Mouse (Mus musculus) thymus, postnatal 4 days (tissue): Measurements from ENCODE around the gene Yeats4.

Experiments
- DNase-seq: peaks from one replicate; pipeline ENCODE4 v3.0.0; 2021

Yeats4 gene

GRCm38 (mm10) chr10:117199701-117200100, 24.6 kb downstream of the Yeats4 start:
- no peak for DNase-seq

- DNase-seq = no peak
Observed at GRCm38 (mm10) chr10:117196696-117197095, 27.6 kb downstream of the Yeats4 start.

DNA sequence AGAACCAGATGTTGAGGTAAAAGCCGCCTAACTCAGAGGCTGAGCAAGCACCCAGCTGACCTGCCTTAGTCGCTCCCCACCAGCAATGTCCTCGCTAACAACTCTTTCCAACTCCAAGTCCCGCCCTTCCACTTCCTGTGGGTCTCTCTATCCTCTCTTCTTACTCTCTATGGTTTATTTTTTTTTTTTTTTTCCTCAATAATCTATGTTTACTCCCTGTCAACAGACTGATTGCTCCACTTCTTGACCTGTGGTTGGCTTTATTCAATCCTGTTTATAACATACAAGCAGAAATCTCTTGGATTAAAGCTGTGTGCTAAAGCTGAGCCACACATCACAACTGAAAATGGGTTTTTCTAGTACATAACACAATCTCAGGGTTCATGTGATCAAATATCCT, 28.6 kb downstream of the Yeats4 start:
- no peak for DNase-seq

GRCm38 (mm10) chr10:117195005-117195404, 29.3 kb downstream of the Yeats4 start:
- DNase-seq = no peak

DNA sequence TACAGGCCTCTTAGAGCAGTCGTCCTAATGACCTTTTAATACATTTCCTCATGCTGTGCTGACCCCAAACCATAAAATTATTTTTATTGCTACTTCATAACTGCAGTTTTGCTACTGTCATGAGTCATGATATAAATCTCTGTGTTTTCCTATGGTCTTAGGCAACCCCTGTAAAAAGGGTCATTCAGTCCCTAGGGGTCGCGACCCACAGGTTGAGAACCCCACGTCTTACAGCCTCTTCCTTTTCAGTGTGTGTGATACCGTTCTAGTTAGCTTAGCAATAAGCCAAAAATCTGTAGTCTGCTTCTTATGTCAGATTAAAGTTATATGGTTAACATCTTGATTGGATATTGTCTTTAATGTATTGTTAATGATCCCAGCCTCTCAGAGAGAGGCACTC, 30.9 kb downstream of the Yeats4 start:
- no peak for DNase-seq

DNA sequence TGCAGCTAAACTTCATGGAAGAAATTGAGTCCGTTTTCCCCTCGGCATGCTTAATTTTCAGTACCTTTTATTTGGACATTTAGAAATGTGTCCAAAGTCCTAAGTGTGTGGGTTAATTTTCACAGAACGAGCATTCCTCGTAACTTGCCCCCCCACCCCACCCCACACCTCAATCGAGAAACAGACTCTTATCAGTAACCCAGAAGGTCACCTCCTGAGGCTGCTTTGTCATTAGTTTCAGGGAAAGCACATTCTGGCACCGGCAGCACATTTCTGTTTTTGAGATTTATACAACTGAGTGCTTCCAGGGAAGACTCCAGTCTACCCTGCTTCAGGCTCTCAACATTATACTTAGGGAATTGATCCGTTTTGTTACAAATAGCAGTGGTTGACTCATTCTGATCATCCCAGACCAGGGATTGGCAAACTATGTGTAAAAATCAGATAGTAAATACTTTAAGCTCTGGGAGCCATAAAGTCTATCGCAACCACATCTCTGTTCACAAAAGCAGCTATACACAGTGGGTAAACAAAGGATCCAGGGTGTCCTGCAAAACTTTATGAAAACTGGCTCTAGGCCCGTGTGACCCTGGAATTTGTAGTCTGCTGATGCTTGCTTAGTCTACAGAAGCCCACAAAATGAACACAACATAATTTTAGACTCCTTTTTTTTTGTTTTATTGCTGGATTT, 38.8 kb downstream of the Yeats4 start:
- no peak for DNase-seq

DNA sequence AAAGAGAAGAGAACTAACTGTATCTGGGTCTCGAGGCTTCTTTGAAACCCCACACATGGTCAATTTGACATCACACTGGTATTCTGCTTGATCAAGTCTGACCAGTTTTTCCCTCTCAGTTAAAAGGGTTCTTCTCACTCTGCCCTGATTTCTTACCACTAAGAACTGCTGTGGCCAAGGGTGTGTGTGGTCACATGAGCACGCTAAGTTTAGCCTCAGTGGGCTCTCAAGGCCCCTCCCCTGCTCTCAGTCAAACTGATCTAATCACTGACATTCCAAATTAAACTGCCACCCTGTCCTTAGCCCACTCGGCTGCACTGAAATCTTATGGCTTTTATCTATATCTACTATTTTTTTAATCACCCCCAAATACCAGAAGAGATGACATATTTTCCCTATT, 43.2 kb downstream of the Yeats4 start:
- no peak for DNase-seq

DNA sequence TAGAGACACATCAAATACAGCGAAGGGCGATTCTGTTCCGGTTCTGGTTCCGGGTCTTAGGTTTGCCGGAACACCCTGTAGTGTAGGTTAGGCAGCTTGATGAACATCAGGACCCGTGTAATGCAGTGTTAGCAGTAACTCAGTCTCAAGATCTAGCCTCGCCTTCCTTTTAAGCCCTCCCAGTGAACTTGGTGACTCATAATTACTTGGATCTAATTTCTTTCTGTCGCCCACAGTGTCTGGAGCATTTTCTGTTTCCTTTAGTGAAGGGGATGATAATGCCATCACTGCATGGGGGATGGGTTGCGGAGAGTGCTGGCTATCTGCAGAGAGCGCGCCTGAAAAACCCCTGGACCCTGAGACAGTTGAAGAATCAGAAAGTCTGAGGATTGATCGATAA, 49.7 kb downstream of the Yeats4 start:
- DNase-seq = no peak

DNA sequence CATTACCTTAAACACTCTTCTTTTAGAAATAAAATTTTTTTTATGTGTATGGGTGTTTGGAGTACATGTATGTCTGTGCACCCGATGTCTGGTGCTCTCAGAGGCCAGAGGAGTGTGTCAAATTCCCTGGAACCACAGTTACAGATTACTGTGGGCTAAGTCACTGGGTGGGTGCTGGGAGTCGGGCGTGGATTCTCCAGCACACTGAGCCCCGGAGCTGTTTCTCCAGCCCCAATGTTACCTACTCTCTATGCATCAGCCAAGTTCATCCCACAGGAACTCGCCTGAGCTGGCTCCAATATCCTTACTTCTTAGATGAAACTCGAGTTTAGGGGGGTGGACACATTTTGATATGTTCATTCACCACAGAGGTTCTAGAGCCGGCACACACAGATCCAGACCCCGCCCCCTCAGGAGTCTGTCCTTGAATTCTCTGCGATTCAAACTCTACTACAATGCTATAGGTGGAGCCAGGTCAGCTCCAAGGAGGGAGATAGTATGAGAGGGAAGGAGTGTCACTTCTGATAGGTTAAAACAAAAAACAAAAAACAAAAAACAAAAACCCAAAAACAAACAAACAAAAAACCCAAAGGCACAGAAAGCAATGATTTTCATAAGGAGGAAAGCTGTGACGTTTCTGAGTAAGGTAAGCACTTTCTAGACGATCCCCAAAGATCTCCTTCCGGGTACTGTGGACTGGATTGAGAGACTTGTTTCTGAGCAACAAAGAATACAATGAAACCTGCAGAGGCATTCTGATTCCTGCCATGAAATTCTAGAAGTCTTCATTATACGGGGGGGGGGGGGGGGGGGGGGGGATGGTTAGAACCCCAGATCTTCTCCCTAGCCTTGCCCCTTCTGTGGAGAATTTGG, 50.5 kb downstream of the Yeats4 start:
- DNase-seq = no peak

GRCm38 (mm10) chr10:117173111-117173510, 51.2 kb downstream of the Yeats4 start:
- no peak for DNase-seq

- no peak for DNase-seq
Observed at GRCm38 (mm10) chr10:117172069-117172468, 52.2 kb downstream of the Yeats4 start.

DNA sequence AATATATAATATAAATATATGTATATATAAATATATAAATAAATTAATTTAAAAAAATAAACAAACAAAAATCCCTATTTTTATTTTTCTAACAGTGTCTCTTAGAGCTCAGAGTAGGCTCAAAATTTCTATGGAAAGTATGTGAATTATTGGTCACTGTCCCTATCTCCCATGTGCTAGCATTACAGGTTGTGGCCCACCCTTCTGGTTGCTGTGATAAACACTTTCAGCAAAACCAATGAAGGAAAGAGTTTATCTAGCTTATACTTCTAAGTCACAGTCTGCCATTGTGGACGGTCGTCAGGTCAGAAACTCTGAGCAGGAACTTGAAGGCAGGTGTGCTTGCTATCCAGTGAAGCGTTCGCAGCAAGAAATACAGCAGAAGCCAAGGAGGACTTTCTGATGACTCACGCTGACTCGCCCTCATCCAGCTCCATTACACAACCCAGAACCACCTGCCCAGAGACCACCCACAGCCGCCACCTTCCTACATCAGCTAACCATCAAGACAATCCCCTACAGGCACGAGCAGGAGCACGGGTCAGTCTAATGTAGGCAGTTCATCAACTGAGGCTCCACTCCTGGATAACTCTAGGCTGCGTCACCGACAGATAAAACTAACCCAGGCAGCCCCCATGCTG, 57.4 kb downstream of the Yeats4 start:
- no peak for DNase-seq
